Mouse (Mus musculus) ES-Bruce4 (cell line): ENCODE data around the gene Fitm1. TPM values are rescaled to one million over a fixed set of nuclear protein-coding genes. Genes with fewer than 3 reads are reported as not detected.

Source experiments
- H3K27ac ChIP-seq: 2 replicates; pipeline ENCODE4 v1.5.1; 2012; ENCODE audit warnings: low read length, inconsistent platforms; ENCODE audit not compliant: insufficient read depth
- H3K27me3 ChIP-seq: 2 replicates; pipeline ENCODE4 v1.6.1; 2012; ENCODE audit warnings: mild to moderate bottlenecking, low read length, inconsistent platforms; ENCODE audit not compliant: control insufficient read depth, poor library complexity, insufficient read depth, severe bottlenecking
- H3K36me3 ChIP-seq: 2 replicates; pipeline ENCODE4 v1.6.1; 2012; ENCODE audit warnings: inconsistent platforms, mild to moderate bottlenecking, low read length, moderate library complexity; ENCODE audit not compliant: control insufficient read depth, poor library complexity, insufficient read depth, severe bottlenecking
- H3K4me1 ChIP-seq: one replicate; pipeline ENCODE4 v1.8.1; 2011; ENCODE audit warnings: low read length; ENCODE audit not compliant: control insufficient read depth, insufficient read depth
- H3K4me3 ChIP-seq: 2 replicates; pipeline ENCODE4 v1.5.1; 2011; ENCODE audit warnings: low read depth, mild to moderate bottlenecking, low read length
- H3K9ac ChIP-seq: 2 replicates; pipeline ENCODE4 v1.6.1; 2012; ENCODE audit warnings: low read depth, mild to moderate bottlenecking, inconsistent platforms; ENCODE audit not compliant: poor library complexity, severe bottlenecking
- H3K9me3 ChIP-seq: replicated peaks from 2 replicates; pipeline ENCODE4 v1.6.1; 2012; ENCODE audit warnings: mild to moderate bottlenecking, low read length, inconsistent platforms; ENCODE audit not compliant: control insufficient read depth, poor library complexity, insufficient read depth, severe bottlenecking
- CTCF ChIP-seq: IDR thresholded peaks from one replicate; pipeline ENCODE4 v1.8.1; 2011; ENCODE audit warnings: low read depth, low read length
- EP300 ChIP-seq: IDR thresholded peaks from 2 replicates; pipeline ENCODE4 v1.6.1; 2011; ENCODE audit warnings: low read depth, low read length; ENCODE audit not compliant: insufficient read depth
- POLR2A ChIP-seq: IDR thresholded peaks from one replicate; pipeline ENCODE4 v1.8.1; 2011; ENCODE audit warnings: low read length; ENCODE audit not compliant: insufficient read depth
- polyA plus RNA-seq: library from polyadenylated mRNA; stranded (reverse); fragments of >200 nt; gene quantifications from 2 replicates; pipeline ENCODE4 v1.2.4, GENCODE M21; 2011; ENCODE audit warnings: low read depth; ENCODE audit not compliant: missing spikeins, insufficient read depth, insufficient read length

Gene Fitm1
- polyA plus RNA-seq, 1 experiment, result 1.5 TPM

DNA sequence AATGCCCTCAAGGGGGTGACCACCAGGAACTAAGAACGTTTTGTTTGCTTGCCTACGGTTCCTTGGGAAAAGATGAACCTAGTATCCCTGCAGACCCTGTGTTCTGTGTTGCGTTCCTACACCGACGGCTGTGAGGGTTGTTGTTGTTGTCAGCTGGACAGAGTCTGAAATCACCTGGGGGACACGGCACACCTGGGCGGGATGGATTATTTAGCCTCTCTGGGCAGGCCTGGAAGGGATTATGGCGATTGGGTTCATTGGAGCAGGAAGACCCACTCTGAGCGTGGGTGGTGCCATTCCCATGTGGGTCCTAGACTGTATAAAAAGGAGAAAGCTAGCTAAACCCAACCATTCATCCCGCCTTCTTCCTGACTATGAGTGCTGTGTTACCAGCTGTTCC is 13.6 kb upstream of the Fitm1 start:
- Histone ChIP-seq H3K27ac (no peak overlapping the region), H3K4me1 (no peaks in the 10 kb centered on the region), H3K36me3 (peaks cover 3% of the 10 kb centered on the region; the same call in 1 of the 2 replicates), H3K9ac (no peak overlapping the region), H3K27me3 (no peaks in the 10 kb centered on the region), H3K9me3 (no peaks in the 10 kb centered on the region), H3K4me3 (no peak overlapping the region)
- TF ChIP-seq POLR2A, result no peak
- TF ChIP-seq EP300, result no peak
- no peak for TF ChIP-seq CTCF

- no peaks in the 10 kb centered on the region for H3K27me3 ChIP-seq
- no peak overlapping the region for H3K4me3 ChIP-seq
- TF ChIP-seq EP300 (no peak), POLR2A (no peak), CTCF (no peak)
- H3K27ac ChIP-seq, result no peak overlapping the region
- no peaks in the 10 kb centered on the region for H3K4me1 ChIP-seq
- H3K36me3 ChIP-seq, result peaks cover 3% of the 10 kb centered on the region; the same call in 1 of the 2 replicates
- H3K9ac ChIP-seq, result no peak overlapping the region
- H3K9me3 ChIP-seq, result no peaks in the 10 kb centered on the region
Measured at GRCm38 (mm10) chr14:55563249-55563648, 12.2 kb upstream of the Fitm1 start.

DNA sequence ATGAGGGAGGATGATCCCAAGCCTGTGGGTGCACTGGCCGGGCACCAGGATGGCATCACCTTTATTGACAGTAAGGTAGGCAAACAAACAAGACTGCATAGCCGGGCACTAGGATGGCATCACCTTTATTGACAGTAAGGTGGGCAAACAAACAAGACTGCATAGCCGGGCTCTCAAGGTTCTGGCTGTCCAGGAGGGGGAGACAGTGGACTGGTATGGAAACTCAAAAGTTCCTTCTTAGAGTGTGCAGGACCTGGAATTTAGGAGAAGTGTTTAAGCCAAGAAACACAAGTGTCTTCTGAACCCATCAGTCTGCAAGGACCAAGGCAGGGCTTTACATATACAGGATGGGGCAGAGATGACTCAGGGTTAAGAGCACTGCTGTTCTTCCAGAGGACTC is 9.7 kb upstream of the Fitm1 start:
- TF ChIP-seq CTCF (no peak), EP300 (no peak), POLR2A (no peak)
- no peaks in the 10 kb centered on the region for H3K27me3 ChIP-seq
- H3K27ac ChIP-seq, result no peak overlapping the region
- no peaks in the 10 kb centered on the region for H3K4me1 ChIP-seq
- no peaks in the 10 kb centered on the region for H3K9me3 ChIP-seq
- H3K36me3 ChIP-seq, result peaks cover 6% of the 10 kb centered on the region; the same call in 1 of the 2 replicates
- H3K9ac ChIP-seq, result no peak overlapping the region
- no peak overlapping the region for H3K4me3 ChIP-seq

DNA sequence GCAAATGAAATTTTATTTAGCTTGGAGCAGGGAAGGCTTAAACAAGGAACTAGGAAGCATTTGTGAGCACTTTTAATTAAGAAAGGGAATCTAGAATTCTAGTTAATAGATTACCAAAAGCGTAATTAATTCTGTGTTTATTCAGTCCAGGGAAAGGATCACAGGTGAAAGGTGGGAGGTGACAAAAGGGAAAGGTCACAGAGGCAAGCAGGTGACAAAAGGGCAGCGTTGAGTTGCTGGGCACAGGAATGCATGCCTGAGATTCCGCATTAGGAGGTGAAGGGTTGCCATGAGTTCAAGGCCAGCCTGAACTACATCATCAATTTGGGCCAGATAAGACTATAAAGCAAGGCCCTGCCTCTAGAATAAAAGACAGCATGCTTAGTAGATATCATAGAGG is 7.9 kb upstream of the Fitm1 start:
- Histone ChIP-seq H3K27me3 (no peaks in the 10 kb centered on the region), H3K9ac (no peak overlapping the region), H3K9me3 (no peaks in the 10 kb centered on the region), H3K36me3 (peaks cover 6% of the 10 kb centered on the region; the same call in 1 of the 2 replicates), H3K4me1 (no peaks in the 10 kb centered on the region), H3K27ac (no peak overlapping the region), H3K4me3 (no peak overlapping the region)
- TF ChIP-seq EP300 (no peak), CTCF (no peak), POLR2A (no peak)

GRCm38 (mm10) chr14:55570588-55570987 is 4.8 kb upstream of the Fitm1 start:
- Histone ChIP-seq H3K27me3 (no peaks in the 10 kb centered on the region), H3K4me1 (peaks cover 2% of the 10 kb centered on the region), H3K36me3 (0 out of 2 replicates have a peak, but pooled peaks cover 4% of the 10 kb centered on the region), H3K9ac (no peak overlapping the region), H3K27ac (no peak overlapping the region), H3K9me3 (no peaks in the 10 kb centered on the region), H3K4me3 (no peak overlapping the region)
- TF ChIP-seq CTCF, result no peak
- no peak for TF ChIP-seq EP300
- TF ChIP-seq POLR2A, result no peak

GRCm38 (mm10) chr14:55571760-55572159 is 3.7 kb upstream of the Fitm1 start:
- H3K36me3 ChIP-seq, result 0 out of 2 replicates have a peak, but pooled peaks cover 4% of the 10 kb centered on the region
- TF ChIP-seq CTCF (no peak), EP300 (no peak), POLR2A (no peak)
- H3K9ac ChIP-seq, result no peak overlapping the region
- no peak overlapping the region for H3K4me3 ChIP-seq
- no peak overlapping the region for H3K27ac ChIP-seq
- H3K27me3 ChIP-seq, result no peaks in the 10 kb centered on the region
- peaks cover 6% of the 10 kb centered on the region for H3K4me1 ChIP-seq
- no peaks in the 10 kb centered on the region for H3K9me3 ChIP-seq
